ENCODE assay signal across 8 mouse cellular contexts in the genomic region with DNA sequence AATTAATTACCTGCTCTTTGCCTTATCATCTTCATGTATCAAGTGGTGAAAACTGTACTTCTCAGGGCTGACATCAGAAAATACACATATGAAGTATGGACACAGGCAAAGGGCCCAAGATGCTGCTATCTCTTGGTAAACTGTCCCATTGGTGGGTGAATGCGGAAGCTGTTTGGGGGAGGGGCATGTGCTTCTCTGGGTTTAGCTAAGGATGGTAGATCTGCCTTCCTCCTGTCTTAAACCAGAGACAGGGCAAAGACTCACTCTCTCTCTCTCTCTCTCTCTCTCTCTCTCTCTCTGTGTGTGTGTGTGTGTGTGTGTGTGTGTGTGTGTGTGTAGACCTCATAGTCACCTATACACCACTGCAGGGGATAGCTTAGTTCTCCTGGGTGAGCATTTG.
A peak's percentile ranks its signal among the peaks of the same experiment; 100 is the strongest.
DNase-seq lines count a peak whose midpoint lies in the region; ATAC-seq and TF ChIP-seq lines count a peak whose summit lies in the region.

No protein-coding gene starts in this region.

- H3K36me3 ChIP-seq in liver, adult 2 months (ENCODE audit: control insufficient read depth, insufficient read depth, low read length) = no peaks in the 10 kb centered on the region
- no peaks in the 10 kb centered on the region for H3K36me3 ChIP-seq in heart, embryonic 15.5 days
- H3K36me3 ChIP-seq in liver, embryonic 15.5 days (replicated peaks) = no peaks in the 10 kb centered on the region
- no peaks in the 10 kb centered on the region for H3K36me3 ChIP-seq in neural tube, embryonic 14.5 days (ENCODE audit: control insufficient read depth, insufficient read depth, low read length)

- no peak for DNase-seq in liver, adult 2 months (ENCODE audit: extremely low read depth, low read depth, low spot score)
- DNase-seq in liver = no peak
- DNase-seq in frontal cortex, adult 2 months (ENCODE audit: extremely low spot score in 1 of 2, low spot score in 1 of 2) = no peak
- no peak for DNase-seq in layer of hippocampus, postnatal 25 days (ENCODE audit: extremely low spot score in 1 of 2, low spot score in 1 of 2)
- DNase-seq in adrenal gland, adult 8-10 months = no peak

- H3K79me2 ChIP-seq in liver, adult 2 months (ENCODE audit: control insufficient read depth, insufficient read depth, low read length) = peaks cover 8% of the 10 kb centered on the region; the same call in 1 of the 2 replicates

- no peaks in the 10 kb centered on the region for H3K27me3 ChIP-seq in liver, adult 2 months (ENCODE audit: control insufficient read depth, insufficient read depth, low read length)
- no peaks in the 10 kb centered on the region for H3K27me3 ChIP-seq in heart, embryonic 15.5 days
- peaks cover 85% of the 10 kb centered on the region for H3K27me3 ChIP-seq in liver, embryonic 15.5 days
- peaks cover 7% of the 10 kb centered on the region for H3K27me3 ChIP-seq in neural tube, embryonic 14.5 days (ENCODE audit: control insufficient read depth, insufficient read depth, low read length)

- H3K4me3 ChIP-seq in liver, adult 2 months (ENCODE audit: insufficient read depth, low read depth, low read length) = peak overlapping the region; percentile 12; the same call in 1 of the 2 replicates
- peak overlapping the region; percentile 75; the same call in 1 of the 2 replicates for H3K4me3 ChIP-seq in heart, embryonic 15.5 days
- no peak overlapping the region for H3K4me3 ChIP-seq in liver, embryonic 15.5 days (replicated peaks)
- no peak overlapping the region for H3K4me3 ChIP-seq in neural tube, embryonic 14.5 days (ENCODE audit: low read depth, low read length)

- 0 out of 2 replicates have a peak overlapping the region, but pooled peaks have one; percentile 76 for H3K9ac ChIP-seq in liver, adult 2 months (ENCODE audit: low read depth, low read length)
- H3K9ac ChIP-seq in heart, embryonic 15.5 days = no peak overlapping the region
- no peak overlapping the region for H3K9ac ChIP-seq in liver, embryonic 15.5 days
- no peak overlapping the region for H3K9ac ChIP-seq in neural tube, embryonic 14.5 days (replicated peaks; ENCODE audit: low read depth, low read length)

- no peak for ATAC-seq in heart, embryonic 15.5 days (replicated peaks; ENCODE audit: insufficient number of reproducible peaks, insufficient read depth, low FRiP score, low read depth)
- ATAC-seq in liver, embryonic 15.5 days (ENCODE audit: insufficient read depth) = no peak
- no peak for ATAC-seq in neural tube, embryonic 14.5 days (ENCODE audit: low read depth)

- no peak for TF ChIP-seq POLR2A in liver, adult 2 months (IDR thresholded peaks at IDR 0.05; ENCODE audit: extremely low read depth, insufficient read depth, low read length)

- H3K27ac ChIP-seq in liver, adult 2 months (replicated peaks; ENCODE audit: insufficient read depth, low read depth, low read length) = peak overlapping the region; percentile 51
- H3K27ac ChIP-seq in heart, embryonic 15.5 days = peak overlapping the region; percentile 74
- H3K27ac ChIP-seq in liver, embryonic 15.5 days (replicated peaks) = no peak overlapping the region
- H3K27ac ChIP-seq in neural tube, embryonic 14.5 days (ENCODE audit: low read depth, low read length) = no peak overlapping the region

- H3K9me3 ChIP-seq in heart, embryonic 15.5 days (replicated peaks) = no peaks in the 10 kb centered on the region
- H3K9me3 ChIP-seq in liver, embryonic 15.5 days (replicated peaks) = no peaks in the 10 kb centered on the region
- H3K9me3 ChIP-seq in neural tube, embryonic 14.5 days (ENCODE audit: control insufficient read depth, low read length) = no peaks in the 10 kb centered on the region

- WGBS in liver, adult 2 months = 76% methylated on average over 1 of the region's 1 CpGs
- WGBS in heart, embryonic 15.5 days = 74% methylated on average over 1 of the region's 1 CpGs
- WGBS in liver, embryonic 15.5 days (ENCODE audit: insufficient replicate concordance) = 36% methylated on average over 1 of the region's 1 CpGs
- WGBS in neural tube, embryonic 14.5 days = 89% methylated on average over 1 of the region's 1 CpGs

- H3K4me1 ChIP-seq in liver, adult 2 months (ENCODE audit: control insufficient read depth, insufficient read depth, low read length) = peaks cover 45% of the 10 kb centered on the region
- H3K4me1 ChIP-seq in heart, embryonic 15.5 days (replicated peaks) = peaks cover 66% of the 10 kb centered on the region
- peaks cover 24% of the 10 kb centered on the region for H3K4me1 ChIP-seq in liver, embryonic 15.5 days (replicated peaks)
- peaks cover 27% of the 10 kb centered on the region for H3K4me1 ChIP-seq in neural tube, embryonic 14.5 days (ENCODE audit: control insufficient read depth, insufficient read depth, low read length)

- no peak for TF ChIP-seq CTCF in liver, adult 2 months (IDR thresholded peaks at IDR 0.05; ENCODE audit: low read depth, low read length)

- peak overlapping the region; percentile 94 for H3K4me2 ChIP-seq in heart, embryonic 15.5 days
- peak overlapping the region; percentile 66 for H3K4me2 ChIP-seq in liver, embryonic 15.5 days
- H3K4me2 ChIP-seq in neural tube, embryonic 14.5 days (ENCODE audit: low read depth, low read length) = peak overlapping the region; percentile 16

Comparison
In these comparisons a context has a peak if more than half of its experiments do, and no peak if none do; other contexts are left out.
1. H3K27ac ChIP-seq: peak in liver, adult 2 months (single experiment) and heart, embryonic 15.5 days (single experiment); none in liver, embryonic 15.5 days (single experiment) and neural tube, embryonic 14.5 days (single experiment).
2. H3K4me3 ChIP-seq: peak in liver, adult 2 months (single experiment) and heart, embryonic 15.5 days (single experiment); none in liver, embryonic 15.5 days (single experiment) and neural tube, embryonic 14.5 days (single experiment).
3. H3K4me2 ChIP-seq: peak in every context shown above with its lines; median percentile 94 in heart, embryonic 15.5 days; 66 in liver, embryonic 15.5 days; 16 in neural tube, embryonic 14.5 days.